Mouse (Mus musculus) heart, embryonic 14.5 days (tissue): Measurements from ENCODE around the gene Mtfp1. TPM values are rescaled to one million over a fixed set of nuclear protein-coding genes. Genes with fewer than 3 reads are reported as not detected.

Experiments used
- ATAC-seq: fragments of 200-750 bp; cut with Nextera tagmentation; 2 replicates; pipeline ENCODE4 v1.8.0; 2017; ENCODE audit warnings: low read depth, moderate TSS enrichment; ENCODE audit not compliant: insufficient number of reproducible peaks, insufficient read depth, low FRiP score
- H3K27ac ChIP-seq, 2 experiments: fragments of 200-500 bp in 1 of 2; fragments of 300-500 bp in 1 of 2; sonication (generic) in 1 of 2; replicated peaks in 1 of 2; 2 replicates each; pipeline ENCODE4 v1.5.1; 2012 to 2014; ENCODE audit warnings: low read depth in 2 of 2, low read length in 2 of 2, control low read depth in 1 of 2, mild to moderate bottlenecking in 1 of 2, mixed read lengths in 1 of 2; ENCODE audit not compliant: control insufficient read depth in 1 of 2, insufficient read depth in 1 of 2
- H3K27me3 ChIP-seq: fragments of 300-500 bp; sonication (generic); 2 replicates; pipeline ENCODE4 v1.6.1; 2014; ENCODE audit warnings: mild to moderate bottlenecking, low read length, control low read depth; ENCODE audit not compliant: control insufficient read depth, insufficient read depth
- H3K36me3 ChIP-seq: fragments of 300-500 bp; sonication (generic); 2 replicates; pipeline ENCODE4 v1.6.1; 2014; ENCODE audit warnings: mild to moderate bottlenecking, control low read depth, low read length, mixed read lengths; ENCODE audit not compliant: control insufficient read depth, insufficient read depth
- H3K4me1 ChIP-seq, 2 experiments: fragments of 200-500 bp in 1 of 2; fragments of 300-500 bp in 1 of 2; sonication (generic) in 1 of 2; 2 replicates each; pipeline ENCODE4 v1.6.1; 2012 to 2014; ENCODE audit warnings: low read length in 2 of 2, control low read depth in 1 of 2, mixed read lengths in 1 of 2; ENCODE audit not compliant: control insufficient read depth in 2 of 2, insufficient read depth in 2 of 2
- H3K4me2 ChIP-seq: fragments of 300-500 bp; sonication (generic); 2 replicates; pipeline ENCODE4 v1.6.1; 2014; ENCODE audit warnings: mild to moderate bottlenecking, low read length
- H3K4me3 ChIP-seq, 2 experiments: fragments of 200-500 bp in 1 of 2; fragments of 300-500 bp in 1 of 2; sonication (generic) in 1 of 2; 2 replicates each; pipeline ENCODE4 v1.5.1; 2012 to 2014; ENCODE audit warnings: low read length in 2 of 2, mild to moderate bottlenecking in 2 of 2, control low read depth in 1 of 2, low read depth in 1 of 2, moderate library complexity in 1 of 2; ENCODE audit not compliant: control insufficient read depth in 1 of 2, insufficient read depth in 1 of 2
- H3K9ac ChIP-seq: fragments of 300-500 bp; sonication (generic); 2 replicates; pipeline ENCODE4 v1.6.1; 2014; ENCODE audit warnings: mild to moderate bottlenecking, low read length
- H3K9me3 ChIP-seq: fragments of 300-500 bp; sonication (generic); 2 replicates; pipeline ENCODE4 v1.6.1; 2016; ENCODE audit warnings: low read length, control low read depth; ENCODE audit not compliant: control insufficient read depth
- WGBS: fragments of 180-500 bp; shearing (Covaris S2); extraction: QIAGEN DNeasy Blood & Tissue Kit; methylation state at CpG from one replicate; pipeline ENCODE4 v1.1.7; 2014; 5-methylcytosine and 5-hydroxymethylcytosine counted together
- polyA plus RNA-seq: library from polyadenylated mRNA; unstranded; fragments of >200 nt; fragmentation: Nextera tagmentation; extraction: Ambion mirVana; gene quantifications from 2 replicates; pipeline ENCODE4 v1.2.1, GENCODE M21; 2014

Mtfp1 gene
- polyA plus RNA-seq, 1 experiment from 2014 or later, result 28.8 TPM

DNA sequence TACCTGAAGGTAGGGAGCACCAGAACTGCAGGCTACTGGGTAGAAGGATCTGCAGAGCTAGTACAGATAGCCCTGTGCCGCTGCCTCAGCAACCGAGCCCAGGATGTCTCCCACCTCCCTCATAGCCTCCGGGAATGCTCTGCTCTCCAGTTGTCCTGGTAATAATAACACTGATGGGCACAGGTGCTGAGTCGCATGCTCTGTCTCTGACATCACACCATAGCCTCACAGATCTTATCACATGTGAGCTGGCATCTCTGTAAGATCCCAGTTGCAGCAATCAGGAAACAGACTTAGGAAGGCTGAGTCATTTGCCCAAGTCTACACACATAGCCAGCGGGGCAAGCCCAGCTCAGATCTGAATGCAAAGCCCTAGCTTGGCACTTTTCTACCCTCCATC, 6.6 kb upstream of the Mtfp1 start:
- Histone ChIP-seq H3K4me2 (no peak overlapping the region), H3K4me3 (no peak overlapping the region), H3K27me3 (no peaks in the 10 kb centered on the region), H3K4me1 (peaks cover 4 to 5% of the 10 kb centered on the region in 2 experiments; a peak in 2 of 4 replicates), H3K9me3 (no peaks in the 10 kb centered on the region), H3K36me3 (no peaks in the 10 kb centered on the region), H3K9ac (no peak overlapping the region), H3K27ac (no peak overlapping the region)
- WGBS, result 74% methylated on average over 5 of the region's 5 CpGs
- ATAC-seq, result no peak

DNA sequence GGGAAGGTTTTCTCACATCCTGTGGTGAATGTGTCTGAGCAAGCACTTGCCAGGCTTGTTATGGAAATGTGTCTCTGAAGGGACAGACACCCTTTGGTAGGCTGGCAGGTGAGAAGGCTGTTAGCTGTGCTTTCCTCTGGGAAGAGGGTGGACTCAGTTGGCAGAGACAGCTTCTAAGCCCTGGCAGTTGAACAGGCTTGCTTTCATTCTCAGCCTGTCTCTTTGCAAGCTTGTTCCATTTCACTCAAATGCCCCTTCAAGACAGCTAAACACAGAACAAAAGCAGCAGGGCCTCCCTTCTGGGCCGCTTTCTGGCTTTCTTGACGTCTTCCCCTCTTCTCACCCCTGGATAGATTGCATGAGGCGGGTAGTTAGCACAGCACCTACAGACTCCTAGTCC, 4.2 kb upstream of the Mtfp1 start:
- no peaks in the 10 kb centered on the region for H3K36me3 ChIP-seq
- ATAC-seq, result no peak
- H3K9ac ChIP-seq, result no peak overlapping the region
- no peaks in the 10 kb centered on the region for H3K9me3 ChIP-seq
- no peak overlapping the region for H3K4me3 ChIP-seq
- 58% methylated on average over 3 of the region's 3 CpGs for WGBS
- no peak overlapping the region for H3K4me2 ChIP-seq
- H3K27ac ChIP-seq, result no peak overlapping the region
- H3K4me1 ChIP-seq, result peaks cover 12 to 16% of the 10 kb centered on the region in 2 experiments
- H3K27me3 ChIP-seq, result no peaks in the 10 kb centered on the region

DNA sequence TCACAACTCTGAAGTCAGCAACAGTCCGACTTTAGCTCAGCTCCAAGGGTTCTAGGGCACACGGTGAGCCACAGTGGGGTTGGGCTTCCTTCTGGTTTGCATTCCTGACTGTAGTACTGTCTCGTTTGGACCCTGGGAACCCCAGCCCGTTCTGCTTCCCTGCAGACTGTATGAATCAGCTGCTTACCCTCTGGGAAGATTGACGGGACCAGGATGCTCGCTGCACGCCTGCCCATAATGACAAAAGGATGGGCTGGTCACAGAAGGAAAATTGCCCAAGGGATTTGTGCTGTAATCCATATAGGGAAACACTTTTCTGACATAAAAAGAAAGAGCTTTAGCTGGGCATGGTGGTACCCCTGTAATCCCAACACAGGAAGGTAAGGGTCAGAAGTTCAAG, 3.6 kb upstream of the Mtfp1 start:
- no peak overlapping the region for H3K4me2 ChIP-seq
- H3K36me3 ChIP-seq, result 0 out of 2 replicates have a peak, but pooled peaks cover under 1% of the 10 kb centered on the region
- H3K9me3 ChIP-seq, result no peaks in the 10 kb centered on the region
- H3K27ac ChIP-seq, result no peak overlapping the region
- peaks cover 13 to 23% of the 10 kb centered on the region in 2 experiments for H3K4me1 ChIP-seq
- no peak overlapping the region for H3K9ac ChIP-seq
- H3K4me3 ChIP-seq, result no peak overlapping the region
- no peak for ATAC-seq
- no peaks in the 10 kb centered on the region for H3K27me3 ChIP-seq
- 62% methylated on average over 7 of the region's 7 CpGs for WGBS

DNA sequence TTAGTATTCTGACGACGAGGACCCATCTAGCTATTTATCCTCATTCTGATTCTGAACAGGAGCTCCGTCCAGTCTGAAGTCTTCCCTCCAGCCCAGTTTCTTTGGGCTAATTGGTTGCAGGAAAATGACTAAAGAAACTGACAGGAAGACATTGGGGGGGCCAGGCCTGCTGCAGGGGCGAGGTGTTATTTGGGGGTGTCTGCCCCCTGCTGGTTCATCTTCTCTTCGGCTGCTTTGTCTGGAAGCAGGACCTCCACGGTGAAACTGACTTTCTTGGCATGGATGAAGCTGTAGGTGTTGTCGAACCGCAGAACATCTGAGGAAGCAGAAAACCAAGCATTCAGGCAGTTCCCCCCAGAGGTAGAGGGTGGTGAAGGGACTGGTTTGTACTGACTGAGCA, 2.9 kb upstream of the Mtfp1 start:
- peaks cover 16 to 26% of the 10 kb centered on the region in 2 experiments for H3K4me1 ChIP-seq
- H3K27me3 ChIP-seq, result no peaks in the 10 kb centered on the region
- peaks cover 8% of the 10 kb centered on the region; the same call in 1 of the 2 replicates for H3K36me3 ChIP-seq
- no peaks in the 10 kb centered on the region for H3K9me3 ChIP-seq
- 68% methylated on average over 8 of the region's 8 CpGs for WGBS
- no peak overlapping the region for H3K4me2 ChIP-seq
- H3K27ac ChIP-seq, result no peak overlapping the region
- H3K9ac ChIP-seq, result no peak overlapping the region
- H3K4me3 ChIP-seq, result no peak overlapping the region
- no peak for ATAC-seq

DNA sequence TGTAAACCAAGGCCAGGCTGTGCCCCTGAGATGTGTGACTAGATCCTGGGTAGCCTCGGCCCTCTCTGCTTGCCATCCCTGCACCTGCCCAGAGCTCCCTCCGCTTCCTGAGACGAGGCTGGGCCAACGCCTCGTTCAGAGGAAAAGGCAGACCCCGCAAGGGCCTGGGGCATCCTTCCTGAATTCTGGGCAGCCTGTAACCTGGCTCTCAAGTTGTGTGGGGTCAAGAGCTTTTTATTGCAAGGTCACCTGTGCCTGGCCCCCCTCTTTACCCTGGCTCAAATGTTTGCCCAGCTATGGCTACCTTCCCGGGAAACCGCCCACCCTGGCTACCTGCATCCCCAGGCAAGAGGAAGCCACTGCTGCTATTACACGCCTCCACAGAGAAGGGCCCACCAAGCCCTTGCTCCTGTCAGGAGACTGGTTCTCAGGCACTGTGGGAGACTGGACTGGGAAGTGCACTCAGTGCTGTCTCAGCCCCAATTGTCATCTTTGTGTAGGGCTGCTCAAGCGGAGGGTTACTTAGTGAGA, 1.9 kb upstream of the Mtfp1 start:
- H3K4me3 ChIP-seq, result peak overlapping the region; percentile 36 to 54
- H3K27me3 ChIP-seq, result no peaks in the 10 kb centered on the region
- H3K36me3 ChIP-seq, result peaks cover 15% of the 10 kb centered on the region
- 41% methylated on average over 10 of the region's 10 CpGs for WGBS
- H3K9me3 ChIP-seq, result no peaks in the 10 kb centered on the region
- H3K27ac ChIP-seq, result peak overlapping the region; percentile 89 to 92
- peak overlapping the region; percentile 87 for H3K4me2 ChIP-seq
- peak overlapping the region; percentile 86 for H3K9ac ChIP-seq
- H3K4me1 ChIP-seq, result peaks cover 16 to 26% of the 10 kb centered on the region in 2 experiments
- peak; percentile 19; the same call in 1 of the 2 replicates for ATAC-seq

DNA sequence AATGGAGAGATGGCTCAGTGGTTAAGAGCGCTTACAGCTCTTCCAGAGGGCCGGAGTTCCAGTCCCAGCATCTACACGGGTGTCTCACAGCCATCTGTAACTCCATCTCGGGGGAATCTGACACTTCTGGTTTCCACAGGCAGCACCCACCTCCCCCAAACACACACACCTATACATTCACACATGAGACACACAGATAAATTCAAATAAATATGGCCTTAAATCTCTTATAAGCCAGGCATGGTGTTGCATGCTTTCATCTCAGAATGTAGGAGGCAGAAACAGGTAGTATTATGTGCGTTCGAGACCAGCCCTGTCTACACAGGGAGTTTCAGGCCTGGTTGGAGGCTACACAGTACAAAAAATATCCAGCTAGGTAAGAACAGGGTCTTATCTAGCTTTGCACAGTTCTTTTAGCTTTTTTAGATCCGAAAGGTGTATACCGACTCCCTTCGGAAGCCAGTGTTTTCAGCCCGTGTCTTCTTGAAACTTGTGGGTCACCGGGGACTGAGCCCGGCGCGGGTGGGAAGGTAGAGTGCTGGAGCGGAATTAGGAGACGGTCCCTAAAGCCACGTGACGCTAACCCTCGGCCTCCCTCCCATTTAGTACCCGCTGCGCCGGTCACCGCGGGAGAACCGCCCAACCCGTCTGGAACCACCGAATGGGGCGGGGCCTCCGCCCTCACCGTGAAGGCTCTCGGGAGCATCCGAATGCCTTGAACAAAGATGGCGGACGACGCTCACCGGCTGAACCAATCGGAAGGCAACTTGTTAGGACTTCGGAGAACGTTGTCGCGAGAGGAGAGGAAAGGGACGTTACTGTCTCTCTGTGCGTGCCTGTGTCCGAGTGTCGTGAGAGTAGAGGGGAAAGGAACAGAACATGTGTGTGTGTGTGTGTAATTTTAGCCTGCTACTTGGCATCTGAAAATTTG, 1.1 kb upstream of the Mtfp1 start:
- Histone ChIP-seq H3K4me3 (peak overlapping the region; percentile 51 to 54), H3K27me3 (no peaks in the 10 kb centered on the region), H3K4me1 (peaks cover 16 to 26% of the 10 kb centered on the region in 2 experiments), H3K4me2 (peak overlapping the region; percentile 87), H3K9me3 (peaks cover 1% of the 10 kb centered on the region), H3K9ac (peak overlapping the region; percentile 86), H3K27ac (peak overlapping the region; percentile 89 to 92), H3K36me3 (peaks cover 23% of the 10 kb centered on the region)
- peak; percentile 94 for ATAC-seq
- WGBS, result 3% methylated on average over 45 of the region's 45 CpGs

DNA sequence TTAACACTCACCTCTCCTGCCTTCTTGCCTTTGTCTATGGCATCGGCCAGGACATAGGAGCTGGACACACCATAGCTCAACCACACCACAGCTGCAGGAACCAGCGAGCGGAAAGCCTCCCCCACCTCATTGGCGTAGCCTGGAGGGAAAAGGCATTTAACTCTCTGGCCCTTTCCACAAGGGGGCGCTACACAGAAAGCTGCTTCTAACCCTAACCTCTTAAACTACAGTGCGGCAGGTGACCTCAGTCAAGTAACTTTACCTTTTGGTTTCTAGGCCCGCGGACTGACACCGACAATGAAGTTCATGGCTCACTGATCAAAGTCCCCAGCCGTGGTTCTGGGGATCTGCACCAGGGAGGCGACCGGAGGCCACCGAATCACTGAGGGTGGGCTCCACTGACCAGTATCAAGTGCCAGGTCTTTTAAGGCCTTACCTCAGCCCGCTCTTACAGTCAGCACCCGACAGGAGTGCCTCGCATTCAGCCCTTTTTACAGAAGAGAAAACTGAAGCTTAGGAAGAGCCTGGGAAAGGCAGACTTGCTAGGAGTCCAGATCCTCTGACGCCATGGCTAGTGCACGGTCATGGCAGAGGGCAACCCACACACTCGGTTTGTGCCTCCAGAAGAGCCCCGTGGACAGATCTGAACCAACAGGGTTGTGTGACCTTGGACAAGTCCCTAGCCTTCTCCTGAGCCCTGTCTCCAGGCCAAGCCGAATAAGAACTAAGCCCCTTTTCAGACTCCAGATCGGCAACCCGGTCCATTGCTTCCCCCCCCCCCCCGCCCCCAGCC, 671 bp downstream of the Mtfp1 start:
- WGBS, result 7% methylated on average over 23 of the region's 24 CpGs
- peak overlapping the region; percentile 54 to 80 for H3K4me3 ChIP-seq
- peak overlapping the region; percentile 74 for H3K9ac ChIP-seq
- ATAC-seq, result no peak
- peaks cover 16 to 26% of the 10 kb centered on the region in 2 experiments for H3K4me1 ChIP-seq
- H3K27me3 ChIP-seq, result no peaks in the 10 kb centered on the region
- peak overlapping the region; percentile 87 for H3K4me2 ChIP-seq
- peaks cover 9% of the 10 kb centered on the region for H3K9me3 ChIP-seq
- peak overlapping the region; percentile 90 to 92 for H3K27ac ChIP-seq
- H3K36me3 ChIP-seq, result peaks cover 33% of the 10 kb centered on the region
